Mouse (Mus musculus) splenic B cell, adult 2 months (primary cell): ENCODE data around the gene Epb41l3.
"Not testable (repeated sequence)": the region's sequence is repeated elsewhere in the genome, so short reads cannot be mapped to it uniquely, and the experiment has no call there.

Source experiments
- DNase-seq: peaks from one replicate; pipeline ENCODE4 v3.0.0-alpha.2; 2011; ENCODE audit warnings: low read depth, low spot score
- H3K27me3 ChIP-seq: 2 replicates; pipeline ENCODE4 v1.6.1; 2012; ENCODE audit warnings: mild to moderate bottlenecking, low read length, moderate library complexity, mixed read lengths; ENCODE audit not compliant: control insufficient read depth, poor library complexity, insufficient read depth, severe bottlenecking
- H3K36me3 ChIP-seq: 2 replicates; pipeline ENCODE4 v1.6.1; 2012; ENCODE audit warnings: mild to moderate bottlenecking, low read length, moderate library complexity, mixed read lengths; ENCODE audit not compliant: control insufficient read depth, poor library complexity, insufficient read depth, severe bottlenecking

The Epb41l3 gene

DNA sequence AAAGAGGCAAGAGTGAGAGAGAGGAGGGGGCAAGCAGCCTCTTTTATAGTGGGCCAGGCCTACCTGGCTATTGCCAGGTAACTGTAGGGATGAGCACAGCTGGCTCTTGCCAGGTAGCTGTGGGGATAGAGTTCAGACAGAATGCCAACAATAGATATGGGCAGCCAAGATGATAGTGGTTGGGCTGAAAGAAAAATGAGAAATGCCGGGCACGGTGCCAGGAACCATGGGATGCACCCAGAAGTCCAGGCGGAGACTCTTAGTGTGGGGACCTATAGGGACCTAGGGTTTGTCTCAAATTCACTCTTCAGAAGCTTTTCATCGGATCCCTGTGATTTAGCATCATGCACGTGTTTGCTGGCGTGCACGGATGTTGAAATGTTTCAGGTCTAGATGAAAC, 6.8 kb downstream of the Epb41l3 start:
- H3K27me3 ChIP-seq: no peaks in the 10 kb centered on the region
- DNase-seq: no peak
- no peaks in the 10 kb centered on the region for H3K36me3 ChIP-seq

- no peak for DNase-seq
- Histone ChIP-seq H3K27me3 (no peaks in the 10 kb centered on the region), H3K36me3 (no peaks in the 10 kb centered on the region)
Observed at GRCm38 (mm10) chr17:69091618-69092017, 16.1 kb downstream of the Epb41l3 start.

DNA sequence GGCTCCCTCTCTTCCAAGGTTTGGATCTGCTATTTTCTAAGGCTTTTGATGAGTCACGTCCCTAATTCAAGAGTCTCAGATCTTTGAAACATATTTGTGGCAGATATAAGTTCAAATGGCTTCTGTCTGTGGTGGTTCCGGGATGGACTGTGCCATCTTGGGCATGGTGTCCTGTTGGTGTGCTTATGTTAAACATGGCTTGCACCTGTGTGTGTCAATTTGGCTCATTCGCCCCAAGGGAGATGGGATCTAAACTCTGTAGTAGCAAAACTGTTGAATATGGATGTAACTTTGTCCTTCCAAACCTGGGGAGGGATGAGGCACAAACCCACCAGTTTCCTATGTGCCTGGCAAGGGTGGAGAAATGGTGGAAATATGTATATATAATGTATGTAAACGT, 21.6 kb downstream of the Epb41l3 start:
- DNase-seq: no peak
- Histone ChIP-seq H3K27me3 (no peaks in the 10 kb centered on the region), H3K36me3 (no peaks in the 10 kb centered on the region)

GRCm38 (mm10) chr17:69097955-69098354, 22.5 kb downstream of the Epb41l3 start:
- DNase-seq: no peak
- H3K27me3 ChIP-seq: no peaks in the 10 kb centered on the region
- no peaks in the 10 kb centered on the region for H3K36me3 ChIP-seq

DNA sequence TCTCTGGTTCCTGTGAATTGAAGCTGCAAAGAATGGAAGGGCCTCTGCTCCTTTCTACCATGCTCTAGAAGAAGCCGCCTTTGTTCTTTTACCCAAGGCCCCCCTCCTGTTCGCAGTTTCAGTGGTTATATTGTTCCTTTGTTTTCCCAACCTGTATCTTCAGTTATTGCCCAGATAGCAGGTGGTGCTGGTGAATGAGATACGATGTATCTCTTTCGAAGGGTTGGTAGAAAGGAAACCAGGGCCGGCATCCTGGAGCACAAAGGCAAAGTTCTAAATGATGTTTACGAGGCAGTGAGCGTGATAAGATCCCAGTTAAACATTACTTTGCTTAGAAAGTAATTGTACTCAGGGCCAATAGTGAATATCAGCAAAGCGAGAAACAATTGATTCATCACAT, 27.8 kb downstream of the Epb41l3 start:
- H3K27me3 ChIP-seq: no peaks in the 10 kb centered on the region
- no peaks in the 10 kb centered on the region for H3K36me3 ChIP-seq
- DNase-seq: no peak

- no peak for DNase-seq
- Histone ChIP-seq H3K36me3 (no peaks in the 10 kb centered on the region), H3K27me3 (no peaks in the 10 kb centered on the region)
Observed at GRCm38 (mm10) chr17:69105035-69105798, 29.7 kb downstream of the Epb41l3 start.

DNA sequence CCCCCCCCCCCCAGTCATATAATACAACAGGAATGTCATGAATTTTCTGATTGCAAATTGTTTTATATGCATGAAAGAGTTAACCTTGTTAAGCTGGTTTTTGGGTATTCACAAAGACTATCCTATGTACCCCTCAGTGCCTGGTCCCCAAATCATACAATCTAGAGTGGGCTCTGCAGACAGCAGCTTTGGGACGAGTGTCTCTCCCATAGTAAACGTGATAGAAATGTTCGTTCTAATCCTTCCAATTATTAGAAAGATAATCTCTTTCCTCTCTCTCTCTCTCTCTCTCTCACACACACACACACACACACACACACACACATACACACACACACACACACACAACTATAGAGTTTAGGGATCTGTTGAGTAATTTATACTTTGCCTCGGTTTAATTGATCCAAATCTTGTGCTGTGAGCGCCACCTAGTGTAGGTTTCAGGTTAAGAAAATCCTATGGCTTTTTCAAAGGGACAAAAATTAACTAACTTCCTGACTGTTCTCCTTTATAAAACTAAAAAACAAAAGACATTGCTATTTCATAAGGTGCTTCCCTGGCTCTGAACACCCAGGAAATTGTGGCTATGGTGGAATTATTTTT, 30.4 kb downstream of the Epb41l3 start:
- Histone ChIP-seq H3K27me3 (no peaks in the 10 kb centered on the region), H3K36me3 (no peaks in the 10 kb centered on the region)
- no peak for DNase-seq

DNA sequence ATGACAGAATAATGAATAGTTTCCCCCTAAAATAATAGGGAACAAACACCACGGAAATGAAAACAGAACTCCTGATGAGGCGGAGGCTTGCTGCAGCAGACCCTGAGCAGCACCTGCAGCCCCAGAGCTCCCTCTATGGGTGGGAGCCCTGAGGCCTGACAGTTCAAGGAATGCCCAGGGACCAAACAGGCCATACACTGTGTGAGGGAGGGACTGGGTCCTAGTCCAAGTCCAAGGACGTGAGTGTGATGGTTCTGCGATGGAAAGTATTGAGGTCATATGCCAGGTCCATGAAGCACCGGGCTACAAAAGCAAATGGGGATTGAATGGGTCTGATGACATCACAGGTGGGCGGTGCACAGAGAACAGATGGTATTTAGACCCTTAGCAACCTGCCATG, 33.7 kb downstream of the Epb41l3 start:
- no peaks in the 10 kb centered on the region for H3K36me3 ChIP-seq
- no peaks in the 10 kb centered on the region for H3K27me3 ChIP-seq
- no peak for DNase-seq

DNA sequence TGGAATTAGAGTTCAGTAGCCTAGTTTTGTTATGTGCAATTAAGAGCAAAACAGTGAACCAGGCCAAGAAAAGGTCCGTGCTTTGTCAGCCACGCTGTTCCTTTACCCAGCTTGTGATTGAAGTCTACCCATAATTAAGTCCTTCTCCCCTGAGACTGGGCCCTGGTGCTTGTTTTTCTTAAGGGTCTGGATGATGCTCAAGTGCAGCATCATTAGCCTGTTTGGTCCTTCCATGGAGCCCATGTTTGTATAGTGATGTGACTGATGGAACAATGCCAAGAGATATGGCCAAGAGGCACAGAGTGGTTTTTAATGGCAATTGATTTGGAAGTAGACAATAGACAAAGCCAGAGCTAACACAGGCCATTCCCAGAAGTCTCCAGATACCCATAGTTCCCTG, 36.7 kb downstream of the Epb41l3 start:
- Histone ChIP-seq H3K27me3 (no peaks in the 10 kb centered on the region), H3K36me3 (no peaks in the 10 kb centered on the region)
- no peak for DNase-seq

DNA sequence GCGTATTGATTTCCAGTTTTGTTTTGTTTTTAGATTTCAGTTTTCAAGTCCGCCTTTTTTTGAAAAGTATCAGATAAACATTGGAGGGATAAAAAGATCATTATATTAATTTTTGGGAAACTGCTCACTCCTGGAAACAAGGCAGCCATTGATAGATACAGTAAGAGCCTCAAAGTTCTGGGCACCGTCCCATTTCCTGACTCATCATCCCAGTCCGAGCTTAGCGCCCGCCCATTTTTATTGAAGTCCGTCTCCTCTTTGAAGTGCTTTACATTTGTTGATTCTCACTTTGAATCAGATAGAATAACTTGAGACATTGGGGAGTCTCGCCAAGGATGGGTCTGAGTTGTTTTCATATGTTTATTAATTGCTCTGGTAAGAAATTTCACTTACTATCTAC, 43.7 kb downstream of the Epb41l3 start:
- Histone ChIP-seq H3K27me3 (no peaks in the 10 kb centered on the region), H3K36me3 (no peaks in the 10 kb centered on the region)
- DNase-seq: no peak

DNA sequence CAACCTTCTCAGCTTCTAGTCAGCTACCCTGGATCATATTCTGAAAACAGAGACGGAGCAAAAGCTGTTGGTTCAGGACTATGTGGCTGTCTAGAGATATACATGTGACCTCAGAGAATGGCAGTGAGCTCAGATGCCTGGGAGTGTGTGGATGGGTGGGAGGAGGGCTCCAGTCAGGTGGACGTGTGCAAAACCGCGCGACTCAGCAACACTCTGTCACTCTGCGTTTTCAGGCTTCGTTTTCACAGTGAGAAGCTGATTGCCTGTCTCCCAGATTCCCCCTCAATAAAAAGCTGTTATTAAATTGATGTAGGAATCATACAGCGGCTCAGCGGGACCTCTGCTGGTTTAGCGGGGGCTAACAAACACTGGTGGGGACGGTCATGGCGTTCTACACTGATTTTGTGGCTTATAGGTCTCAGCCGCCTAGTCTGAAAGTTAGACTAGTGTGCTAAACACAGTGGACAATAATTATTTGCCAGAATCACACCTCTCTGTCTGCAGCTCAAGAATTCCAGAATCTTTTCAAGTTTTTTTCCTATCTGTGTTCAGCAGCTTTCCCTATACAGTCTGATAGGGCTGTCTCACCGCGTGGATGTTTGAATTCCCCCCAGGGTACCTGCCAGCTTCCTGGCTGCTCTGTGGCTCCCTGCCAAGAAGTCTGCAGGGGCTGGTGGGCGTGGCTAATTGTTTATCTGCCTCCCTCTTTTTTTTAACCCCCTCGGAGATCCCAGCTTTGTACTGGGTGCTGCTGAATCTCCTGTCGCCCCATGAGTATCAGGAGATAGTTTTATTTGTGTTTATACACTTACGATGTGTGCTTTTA, 45.3 kb downstream of the Epb41l3 start:
- no peak for DNase-seq
- H3K36me3 ChIP-seq: no peaks in the 10 kb centered on the region
- H3K27me3 ChIP-seq: no peaks in the 10 kb centered on the region

DNA sequence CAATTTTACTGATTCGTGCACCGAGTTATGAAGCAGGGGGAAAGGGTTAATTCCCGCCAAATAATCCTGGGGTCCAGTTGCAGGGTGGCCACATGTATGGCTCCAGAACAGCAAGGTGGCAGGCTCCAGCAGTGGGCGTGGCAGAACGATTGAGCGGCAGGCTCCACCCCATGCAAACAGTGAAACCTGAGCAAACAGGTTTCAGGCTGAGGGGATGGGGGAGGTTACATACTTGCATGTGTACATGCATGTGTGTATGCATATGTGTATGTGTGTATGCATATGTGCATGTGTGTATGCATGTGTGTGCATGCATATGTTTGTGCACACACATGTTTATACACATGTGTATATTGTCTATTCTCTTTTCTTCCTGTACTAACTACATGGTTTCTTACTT, 46.9 kb downstream of the Epb41l3 start:
- H3K36me3 ChIP-seq, DNase-seq, H3K27me3 ChIP-seq: not testable (repeated sequence)

DNA sequence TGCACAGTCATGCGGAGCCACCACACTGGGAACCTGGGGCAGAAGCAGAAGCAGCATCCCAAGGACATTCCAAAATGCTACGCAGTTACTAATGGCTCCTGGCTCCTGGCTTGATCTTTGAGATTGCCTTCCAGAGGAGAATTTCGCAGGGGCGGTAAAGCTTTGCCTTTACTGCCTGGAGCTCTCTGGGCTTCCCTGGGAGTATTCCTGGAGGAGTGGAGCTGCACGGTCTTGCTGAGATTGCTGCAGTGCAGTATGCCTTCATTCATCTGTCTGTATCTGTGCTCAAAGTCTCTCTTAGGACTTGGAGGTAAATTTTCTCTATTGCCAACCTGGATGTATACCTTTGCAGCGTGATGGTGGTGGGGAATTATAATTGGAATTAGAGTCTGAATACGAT, 52.0 kb downstream of the Epb41l3 start:
- H3K36me3 ChIP-seq: no peaks in the 10 kb centered on the region
- H3K27me3 ChIP-seq: no peaks in the 10 kb centered on the region

GRCm38 (mm10) chr17:69127981-69128380, 52.5 kb downstream of the Epb41l3 start:
- DNase-seq: no peak
- no peaks in the 10 kb centered on the region for H3K36me3 ChIP-seq

More for the DNA sequence above, 52.0 kb downstream of the Epb41l3 start:
- DNase-seq: no peak

GRCm38 (mm10) chr17:69129434-69129833, 54.0 kb downstream of the Epb41l3 start:
- Histone ChIP-seq H3K36me3 (no peaks in the 10 kb centered on the region), H3K27me3 (no peaks in the 10 kb centered on the region)
- DNase-seq: no peak

More at GRCm38 (mm10) chr17:69127981-69128380, 52.5 kb downstream of the Epb41l3 start:
- no peaks in the 10 kb centered on the region for H3K27me3 ChIP-seq
